Mouse (Mus musculus) ovary, adult 10 weeks (tissue): Measurements from ENCODE around the gene Topaz1. TPM values are rescaled to one million over a fixed set of nuclear protein-coding genes. Genes with fewer than 3 reads are reported as not detected.

ENCODE experiments used
- polyA plus RNA-seq: library from polyadenylated mRNA; stranded (reverse); fragments of 350-450 nt; fragmentation: Illumina TruSeq; extraction: RNeasy Lipid Tissue Mini Kit (QIAGEN cat#74804); gene quantifications from one replicate; pipeline ENCODE4 v1.2.3, GENCODE M21; 2014

Topaz1 gene
- polyA plus RNA-seq, result 0.91 TPM

DNA sequence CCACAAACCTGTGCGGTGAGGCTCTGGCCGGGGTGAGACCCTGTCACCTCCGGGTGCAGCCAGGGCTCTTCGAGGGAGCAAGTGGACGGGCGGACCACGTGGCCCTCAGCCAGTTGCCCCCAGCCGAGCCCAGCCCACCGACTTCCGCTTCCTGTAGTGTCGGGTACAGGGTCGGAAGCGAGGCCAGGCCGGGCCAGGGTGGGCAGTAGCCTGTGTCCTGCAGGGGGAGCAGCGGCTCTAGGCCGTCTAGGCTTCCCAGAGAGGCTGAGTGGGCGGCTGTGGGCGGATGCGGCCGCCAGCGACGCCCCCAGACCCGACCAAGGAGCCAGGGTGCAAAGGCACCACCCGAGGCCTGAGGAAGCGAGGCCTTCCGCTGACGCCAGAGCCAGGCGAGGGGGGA is at the start of gene Topaz1:
TSS of gene Topaz1 (plus strand) at position 287 of the 400 bp plus-strand sequence.

DNA sequence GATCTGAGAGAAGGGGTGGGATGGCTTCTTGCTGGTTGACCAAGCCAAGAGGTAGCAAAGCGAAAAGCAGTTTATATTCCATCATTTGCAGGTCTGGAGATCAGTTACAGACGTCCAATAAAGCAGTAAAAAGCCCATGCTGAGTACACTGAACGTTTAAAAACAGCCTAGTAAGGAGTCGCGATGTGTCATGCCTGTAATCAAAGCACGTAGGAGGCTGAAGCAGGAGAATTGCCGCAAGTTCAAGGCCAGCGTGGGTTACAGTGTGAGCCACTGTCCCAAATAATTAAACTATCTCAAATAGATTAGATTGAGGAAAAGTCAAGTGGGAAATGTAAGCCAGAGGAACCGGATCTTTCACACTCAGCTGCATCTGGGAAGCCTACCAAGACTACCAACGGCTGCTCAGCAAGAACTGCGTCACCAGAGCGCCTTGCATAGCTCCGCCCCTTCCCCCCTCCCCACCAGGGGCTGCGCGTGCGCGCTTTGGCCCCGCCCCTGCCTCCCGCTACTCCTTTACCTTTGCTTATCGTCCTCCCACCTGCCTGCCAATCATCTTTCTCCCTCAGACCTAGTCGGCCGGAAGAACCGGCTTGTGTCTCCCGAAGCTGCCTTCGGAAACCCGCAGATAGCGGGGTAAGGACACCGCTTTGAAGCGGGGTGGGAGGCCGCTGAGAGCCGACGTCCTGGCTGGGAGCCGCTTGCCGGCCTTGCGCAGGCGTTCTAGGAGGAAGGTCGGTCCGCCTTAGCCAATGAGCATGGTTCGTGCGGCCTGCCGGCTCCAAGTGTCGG is 58.1 kb downstream of the Topaz1 start, which contains the start of gene Tcaim:
TSS of gene Tcaim (plus strand) at position 487 of the 792 bp plus-strand sequence.

DNA sequence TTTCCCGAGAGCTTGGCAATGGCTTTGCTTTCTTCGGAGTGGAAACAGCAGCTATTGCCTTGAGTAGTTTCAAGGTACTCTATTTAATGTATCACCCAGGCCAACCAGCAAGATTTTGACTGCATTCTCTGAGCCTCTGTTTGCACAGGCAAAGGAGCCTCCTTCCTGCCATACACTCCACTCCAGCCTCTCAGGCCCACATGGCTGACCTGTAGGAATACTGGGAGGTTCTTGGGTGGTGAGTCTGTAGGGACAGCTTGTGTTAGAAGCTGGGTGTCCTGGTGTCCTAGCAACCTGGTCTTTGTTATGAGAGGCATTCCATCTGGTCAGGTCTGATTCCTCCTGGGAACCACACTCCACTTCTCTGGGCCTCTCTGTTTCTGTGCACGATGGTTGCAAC is 96.6 kb downstream of the Topaz1 start, which contains the start of gene Gm35549:
TSS of gene Gm35549 (minus strand) at position 276 of the 400 bp plus-strand sequence.

Other genes with a start within 250 kb of the Topaz1 start
- gene Tcaim, start 58.2 kb downstream of the Topaz1 start, polyA plus RNA-seq, result 18.8 TPM
- gene Gm35549, start 96.7 kb downstream of the Topaz1 start, polyA plus RNA-seq, result not detected
- 131 TPM for gene Zfp445, start 118.7 kb downstream of the Topaz1 start, polyA plus RNA-seq
- 26.1 TPM for gene Zkscan7, start 138.3 kb downstream of the Topaz1 start, polyA plus RNA-seq
- 23.1 TPM for gene Zfp105, start 175.7 kb downstream of the Topaz1 start, polyA plus RNA-seq
- gene 1110059G10Rik, start 203.7 kb downstream of the Topaz1 start, polyA plus RNA-seq, result 107 TPM
- gene Kif15, start 203.7 kb downstream of the Topaz1 start, polyA plus RNA-seq, result 51.3 TPM